Mouse (Mus musculus) embryonic fibroblast, embryonic 13.5 days (primary cell): ENCODE measurements at regions not wholly inside any gene's neighbourhood (a gene's known extent, or its start where the extent isn't known, plus 50 kb on each side); places are given as distances from the start of the nearest gene placed in this dataset.

ENCODE experiments used
- CTCF ChIP-seq: IDR thresholded peaks from 2 replicates; pipeline ENCODE4 v1.5.1; 2011; ENCODE audit warnings: mild to moderate bottlenecking, control low read depth, low read length, moderate library complexity, borderline replicate concordance; ENCODE audit not compliant: insufficient read depth
- POLR2A ChIP-seq: IDR thresholded peaks from 2 replicates; pipeline ENCODE4 v1.6.1; 2011; ENCODE audit warnings: low read depth, mild to moderate bottlenecking, control low read depth, low read length, moderate library complexity

- no peak for TF ChIP-seq CTCF
- no peak for TF ChIP-seq POLR2A
Measured at GRCm38 (mm10) chr16:49288096-49288714, 230.9 kb downstream of the Myh15 start.
